Mouse (Mus musculus) layer of hippocampus, postnatal 36 days (tissue): ENCODE results near the gene Hnrnph3. TPM values are rescaled to one million over a fixed set of nuclear protein-coding genes. Genes with fewer than 3 reads are reported as not detected.

Experiments
- DNase-seq, 2 experiments: peaks; one replicate each; pipeline ENCODE4 v3.0.0; 2022
- total RNA-seq, 2 experiments: library from RNA; stranded (reverse); gene quantifications; 2 replicates each; pipeline ENCODE4 v1.2.3; 2021

Gene Hnrnph3
- total RNA-seq, 2 experiments from 2014 or later, result 52.9 to 60.8 TPM

DNA sequence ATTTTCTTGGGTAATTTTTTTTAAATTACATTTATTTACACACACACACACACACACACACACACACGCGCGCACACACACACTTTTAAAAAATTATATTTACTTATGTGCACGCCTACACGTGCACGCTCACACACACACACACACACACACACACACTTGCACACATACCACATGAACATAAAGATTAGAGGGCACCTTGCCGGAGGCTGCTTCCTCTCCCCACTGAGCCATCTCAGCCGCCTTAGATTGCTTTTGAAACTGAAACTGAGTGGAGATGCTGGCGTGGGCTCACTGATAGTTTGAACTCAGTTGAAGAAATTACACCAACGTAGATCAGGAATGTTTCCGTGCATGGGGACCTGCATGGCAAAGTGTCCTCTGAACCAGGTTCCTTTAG lies 39.9 kb downstream of the Hnrnph3 start:
- DNase-seq, result no peak

DNA sequence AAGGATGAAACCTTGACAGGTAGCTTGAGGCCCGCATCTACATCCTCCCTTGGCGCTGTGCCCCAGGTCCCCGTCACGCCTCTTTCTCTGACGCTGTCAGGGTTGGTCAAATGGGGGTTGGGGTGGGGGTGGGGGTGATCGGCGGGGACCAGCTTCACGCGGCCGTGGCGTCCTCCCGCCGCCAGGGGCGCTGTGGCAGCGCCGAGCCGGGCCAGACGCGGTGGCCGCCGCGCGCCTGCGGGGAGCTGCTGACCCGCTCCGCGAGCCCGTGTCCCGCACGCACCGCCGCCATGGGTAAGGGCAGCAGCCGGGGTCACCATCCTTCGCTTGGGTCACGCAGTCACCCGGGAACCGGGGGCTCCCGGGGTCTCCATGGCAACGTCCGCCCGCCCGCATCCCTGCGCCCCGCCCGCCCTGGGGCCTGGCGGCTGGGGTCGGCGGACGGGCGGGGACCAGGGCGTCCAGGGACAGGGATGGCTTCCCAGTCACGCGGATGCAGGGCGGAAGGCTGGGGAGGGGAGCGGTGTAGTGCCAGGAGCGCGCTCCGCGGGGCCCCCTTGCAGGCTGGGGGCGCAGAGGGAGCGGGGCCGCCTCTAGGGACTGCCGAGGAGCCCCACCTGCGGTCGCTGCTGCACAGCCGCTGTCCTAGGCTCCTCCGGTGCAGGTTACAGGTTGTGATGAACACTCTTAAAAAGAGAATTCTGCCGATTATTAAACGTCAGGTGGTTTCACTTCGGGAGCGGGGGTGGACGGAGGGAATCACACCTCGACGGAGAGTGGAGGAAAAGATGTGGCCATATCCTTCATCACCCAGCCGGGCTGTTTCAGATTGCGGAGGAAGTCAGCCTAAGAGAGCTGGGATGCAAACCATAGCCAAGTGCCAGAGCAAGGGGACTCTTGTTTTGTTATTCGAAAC lies 43.7 kb downstream of the Hnrnph3 start, which contains the start of gene Rufy2:
Gene Rufy2, plus strand, starts transcription at position 185 of the 916 bp plus-strand sequence.
- DNase-seq, result peak; percentile 85 to 88

DNA sequence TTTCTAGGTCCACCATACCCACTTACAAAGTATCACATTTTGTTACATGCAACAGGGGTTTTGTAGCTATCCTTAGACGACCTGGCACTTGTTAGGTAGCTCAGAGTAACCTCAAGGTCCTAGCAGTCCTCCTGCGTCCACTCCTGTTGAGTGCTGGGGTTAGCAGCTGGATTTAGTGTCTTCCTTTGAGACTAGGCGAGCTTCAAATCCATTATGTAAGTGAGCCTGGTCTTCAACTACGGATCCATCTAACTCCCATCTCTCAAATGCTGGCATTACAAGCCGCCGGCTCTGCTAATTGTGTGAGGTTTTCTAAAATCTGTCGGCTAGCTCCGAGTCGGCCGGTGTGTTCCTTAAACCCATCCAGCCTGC lies 44.4 kb downstream of the Hnrnph3 start:
- DNase-seq, result no peak

DNA sequence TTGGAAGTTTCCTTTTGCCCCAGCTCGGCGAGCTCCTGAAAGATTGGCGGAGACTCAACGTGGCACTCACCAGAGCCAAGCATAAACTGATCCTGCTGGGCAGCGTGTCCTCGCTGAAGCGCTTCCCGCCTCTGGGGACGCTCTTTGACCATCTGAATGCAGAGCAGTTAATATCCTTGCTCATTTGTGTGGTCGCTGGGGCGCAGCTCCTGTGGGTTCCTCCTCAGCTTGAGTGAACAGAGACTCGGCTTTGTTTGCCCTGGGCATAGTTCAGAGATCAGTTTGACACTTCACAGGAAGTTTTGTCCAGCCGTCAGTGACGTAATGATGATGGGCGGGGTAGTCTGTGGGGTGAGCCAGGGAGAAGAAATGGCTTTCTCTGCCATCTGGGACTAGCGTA lies 52.2 kb downstream of the Hnrnph3 start:
- DNase-seq, result peak in 1 of 2 experiments; percentile 7

DNA sequence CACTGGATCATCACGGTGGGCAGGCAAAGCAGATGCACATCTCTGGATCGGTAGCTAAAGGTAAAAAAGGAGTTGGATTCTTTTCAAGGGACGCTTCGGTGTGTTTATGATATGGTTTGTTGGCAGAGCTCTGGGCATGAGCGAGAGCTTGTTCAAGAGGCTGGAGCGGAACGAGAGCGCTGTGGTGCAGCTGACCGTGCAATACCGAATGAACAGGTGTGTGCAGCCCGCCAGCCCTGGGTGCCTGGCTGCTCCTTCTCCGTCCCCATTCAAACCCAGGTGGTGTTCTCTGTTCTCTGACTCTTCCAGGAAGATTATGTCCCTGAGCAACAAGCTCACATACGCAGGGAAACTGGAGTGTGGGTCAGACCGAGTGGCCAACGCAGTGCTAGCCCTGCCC lies 57.7 kb downstream of the Hnrnph3 start:
- DNase-seq, result no peak

DNA sequence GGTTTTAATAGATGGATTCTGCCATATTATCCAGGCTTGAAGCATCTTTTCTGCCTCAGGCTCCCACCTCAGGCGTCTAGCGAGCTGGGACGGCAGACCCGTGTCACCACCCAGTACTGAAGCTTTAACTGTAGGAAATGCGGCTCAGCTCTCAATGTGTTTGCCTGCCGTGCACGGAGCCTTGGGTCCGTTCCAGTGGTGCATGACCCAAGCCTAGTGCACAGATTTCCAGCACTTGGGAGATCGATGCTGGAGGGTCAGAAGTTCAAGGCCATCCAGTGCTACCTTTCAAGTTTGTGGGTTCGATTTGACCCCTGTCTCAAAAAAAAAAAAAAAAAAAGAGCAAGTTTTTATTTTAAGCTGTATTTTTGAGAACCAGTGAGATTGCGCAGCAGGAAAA lies 58.2 kb downstream of the Hnrnph3 start:
- DNase-seq, result no peak

Other genes starting within 250 kb of the Hnrnph3 start
- 10 to 100 TPM; 54.6 to 73.1 TPM for gene Ccar1, start 231.9 kb downstream of the Hnrnph3 start, total RNA-seq
- gene Tet1, start 115.2 kb downstream of the Hnrnph3 start, total RNA-seq, result 10 to 100 TPM; 17.0 to 19.4 TPM
- gene Slc25a16, start 103.6 kb downstream of the Hnrnph3 start, total RNA-seq, result 10 to 100 TPM; 34.9 to 41.6 TPM
- 1 to 10 TPM in 1 of 2 experiments, under 1 TPM in 1; 0.95 to 1.2 TPM for gene Dna2, start 77.2 kb downstream of the Hnrnph3 start, total RNA-seq
- gene Rufy2, start 44.0 kb downstream of the Hnrnph3 start, total RNA-seq, result 10 to 100 TPM; 63.8 to 77.0 TPM
- 1 to 10 TPM; 1.7 to 2.3 TPM for gene Pbld2, start 98 bp upstream of the Hnrnph3 start, total RNA-seq
- 1 to 10 TPM in 1 of 2 experiments, under 1 TPM in 1; 0.30 to 1.1 TPM for gene Pbld1, start 35.9 kb upstream of the Hnrnph3 start, total RNA-seq
- 1 to 10 TPM; 1.6 to 2.5 TPM for gene Atoh7, start 75.4 kb upstream of the Hnrnph3 start, total RNA-seq
- 1 to 10 TPM; 1.4 to 2.1 TPM for gene Mypn, start 179.7 kb upstream of the Hnrnph3 start, total RNA-seq
- 10 to 100 TPM; 36.1 to 36.7 TPM for gene Herc4, start 219.6 kb upstream of the Hnrnph3 start, total RNA-seq